Mouse (Mus musculus): ENCODE results near the gene Galnt17.

Galnt17 gene

GRCm38 (mm10) chr5:131308397-131308796 lies at the start of gene Galnt17:
TSS of gene Galnt17 (minus strand) at chr5:131308497.
- DNase-seq (ENCODE audit: low read depth, low spot score) = no peak

- no peak for DNase-seq (ENCODE audit: low read depth, low spot score)
These were observed 26.2 kb upstream of the Galnt17 start for GRCm38 (mm10) chr5:131334536-131334935.

- DNase-seq (ENCODE audit: low read depth, low spot score) = no peak
These were observed 13.0 kb upstream of the Galnt17 start for GRCm38 (mm10) chr5:131321286-131321685.

GRCm38 (mm10) chr5:131319605-131320004 lies 11.3 kb upstream of the Galnt17 start:
- no peak for DNase-seq (ENCODE audit: low read depth, low spot score)

GRCm38 (mm10) chr5:131319141-131319540 lies 10.8 kb upstream of the Galnt17 start:
- DNase-seq (ENCODE audit: low read depth, low spot score) = no peak

- no peak for DNase-seq (ENCODE audit: low read depth, low spot score)
These were observed 6.7 kb upstream of the Galnt17 start for GRCm38 (mm10) chr5:131315016-131315415.

GRCm38 (mm10) chr5:131307656-131308151 lies 593 bp downstream of the Galnt17 start:
- peak; percentile 63 for DNase-seq (ENCODE audit: low read depth, low spot score)

GRCm38 (mm10) chr5:131306908-131307655 lies 1.2 kb downstream of the Galnt17 start:
- DNase-seq (ENCODE audit: low read depth, low spot score) = peak; percentile 13

GRCm38 (mm10) chr5:131306321-131306907 lies 1.9 kb downstream of the Galnt17 start:
- no peak for DNase-seq (ENCODE audit: low read depth, low spot score)

GRCm38 (mm10) chr5:131305223-131305622 lies 3.1 kb downstream of the Galnt17 start:
- no peak for DNase-seq (ENCODE audit: low read depth, low spot score)

GRCm38 (mm10) chr5:131301526-131301925 lies 6.8 kb downstream of the Galnt17 start:
- no peak for DNase-seq (ENCODE audit: low read depth, low spot score)

GRCm38 (mm10) chr5:131293726-131294449 lies 14.4 kb downstream of the Galnt17 start:
- DNase-seq (ENCODE audit: low read depth, low spot score) = no peak

- no peak for DNase-seq (ENCODE audit: low read depth, low spot score)
These were observed 21.2 kb downstream of the Galnt17 start for GRCm38 (mm10) chr5:131287091-131287490.

- DNase-seq (ENCODE audit: low read depth, low spot score) = no peak
These were observed 21.6 kb downstream of the Galnt17 start for GRCm38 (mm10) chr5:131286680-131287079.

- DNase-seq (ENCODE audit: low read depth, low spot score) = no peak
These were observed 27.9 kb downstream of the Galnt17 start for GRCm38 (mm10) chr5:131280349-131280748.

GRCm38 (mm10) chr5:131279286-131279685 lies 29.0 kb downstream of the Galnt17 start:
- no peak for DNase-seq (ENCODE audit: low read depth, low spot score)

- no peak for DNase-seq (ENCODE audit: low read depth, low spot score)
These were observed 31.1 kb downstream of the Galnt17 start for GRCm38 (mm10) chr5:131277227-131277626.

GRCm38 (mm10) chr5:131266291-131266690 lies 42.0 kb downstream of the Galnt17 start:
- no peak for DNase-seq (ENCODE audit: low read depth, low spot score)

- no peak for DNase-seq (ENCODE audit: low read depth, low spot score)
These were observed 44.2 kb downstream of the Galnt17 start for GRCm38 (mm10) chr5:131264145-131264544.

GRCm38 (mm10) chr5:131250701-131251636 lies 57.3 kb downstream of the Galnt17 start:
- DNase-seq (ENCODE audit: low read depth, low spot score) = no peak

- no peak for DNase-seq (ENCODE audit: low read depth, low spot score)
These were observed 59.9 kb downstream of the Galnt17 start for GRCm38 (mm10) chr5:131248416-131248815.
